28 mouse cellular contexts compared by ENCODE assay signal in genomic region chr5:146347081-146347480, GRCm38 (mm10). TPM values are rescaled to one million over a fixed set of nuclear protein-coding genes. Genes with fewer than 3 reads are reported as not detected.
DNase-seq lines count a peak whose midpoint lies in the region; ATAC-seq lines count a peak whose summit lies in the region.
"Had no signal": no experiment of that assay in that cellular context is flagged by ENCODE, and none has a peak within 500 bp of the region (broad histone marks: within the 10 kb centered on the region; RNA-seq: fewer than 3 reads in every experiment).

No protein-coding gene starts in this region.

- no peak overlapping the region for H3K9ac ChIP-seq in forebrain, embryonic 13.5 days
- H3K9ac ChIP-seq: embryonic facial prominence, embryonic 13.5 days; embryonic facial prominence, embryonic 15.5 days; forebrain, embryonic 12.5 days; forebrain, embryonic 15.5 days; forebrain, postnatal 0 days had no signal

- no peak overlapping the region for H3K27ac ChIP-seq in forebrain, embryonic 13.5 days
- H3K27ac ChIP-seq: embryonic facial prominence, embryonic 13.5 days; embryonic facial prominence, embryonic 15.5 days; forebrain, embryonic 10.5 days; forebrain, embryonic 12.5 days; forebrain, embryonic 15.5 days had no signal

- WGBS in forebrain, embryonic 13.5 days: 88% methylated on average over 6 of the region's 6 CpGs

- H3K27me3 ChIP-seq in forebrain, embryonic 13.5 days: no peaks in the 10 kb centered on the region
- H3K27me3 ChIP-seq: embryonic facial prominence, embryonic 13.5 days; embryonic facial prominence, embryonic 15.5 days; forebrain, embryonic 12.5 days; forebrain, embryonic 15.5 days had no signal

- ATAC-seq in forebrain, embryonic 13.5 days: no peak
- ATAC-seq: activated CD4-positive, CD25-positive, alpha-beta regulatory T cell, adult 4 months; forebrain, embryonic 15.5 days; forebrain, postnatal 0 days; Patski had no signal

- no peaks in the 10 kb centered on the region for H3K4me1 ChIP-seq in forebrain, embryonic 13.5 days
- H3K4me1 ChIP-seq: embryonic facial prominence, embryonic 13.5 days; embryonic facial prominence, embryonic 15.5 days; forebrain, embryonic 10.5 days; forebrain, embryonic 12.5 days; forebrain, embryonic 15.5 days had no signal

- no peak overlapping the region for H3K4me2 ChIP-seq in forebrain, embryonic 13.5 days
- H3K4me2 ChIP-seq: embryonic facial prominence, embryonic 13.5 days; embryonic facial prominence, embryonic 15.5 days; forebrain, embryonic 12.5 days; forebrain, embryonic 15.5 days had no signal

- no peaks in the 10 kb centered on the region; the same call in 1 of the 2 replicates for H3K9me3 ChIP-seq in forebrain, embryonic 13.5 days (replicated peaks)
- H3K9me3 ChIP-seq: embryonic facial prominence, embryonic 13.5 days; embryonic facial prominence, embryonic 15.5 days; forebrain, embryonic 10.5 days; forebrain, embryonic 12.5 days; forebrain, embryonic 15.5 days had no signal

- H3K4me3 ChIP-seq in forebrain, embryonic 13.5 days: no peak overlapping the region
- H3K4me3 ChIP-seq: embryonic facial prominence, embryonic 13.5 days; embryonic facial prominence, embryonic 15.5 days; erythroblast, embryonic 14.5 days; forebrain, embryonic 10.5 days; forebrain, embryonic 12.5 days; forebrain, embryonic 15.5 days had no signal

- DNase-seq in heart, adult 11 months: peak; percentile 56
- DNase-seq in heart, postnatal 14 days: no peak
- peak; percentile 31 for DNase-seq in A20 (ENCODE audit: low read depth, low spot score)
- peak; percentile 40 for DNase-seq in brain, adult 2 months (ENCODE audit: low read depth, low spot score)
- peak; percentile 49 for DNase-seq in layer of hippocampus, adult 9-11 months
- DNase-seq in frontal cortex, postnatal 10 days (ENCODE audit: low spot score in 2 of 2): no peak
- DNase-seq in adipocyte (ENCODE audit: low spot score): no peak
- DNase-seq: adrenal gland, adult 2 months; adrenal gland, postnatal 10 days; adrenal gland, postnatal 25 days; cerebellum, adult 11-12 months; cerebellum, adult 2 months; cerebellum, adult 9-11 months; cerebellum, postnatal 14 days; cerebellum, postnatal 36 days; embryo, embryonic 11 days; forebrain, postnatal 0 days had no signal

- H3K36me3 ChIP-seq in forebrain, embryonic 13.5 days (ENCODE audit: poor library complexity, severe bottlenecking): no peaks in the 10 kb centered on the region
- H3K36me3 ChIP-seq: embryonic facial prominence, embryonic 13.5 days; embryonic facial prominence, embryonic 15.5 days; forebrain, embryonic 10.5 days; forebrain, embryonic 12.5 days; forebrain, embryonic 15.5 days had no signal

- intact Hi-C loops in heart, postnatal 14 days (cut with DNase I): no loop called here

RNA-seq across cellular contexts. Expression of gene Wasf3, which starts 37.7 kb away (rescaled TPM):
- total RNA-seq in heart, postnatal 14 days (2021): under 1 TPM; 0.31 to 0.39 TPM
- 7.3 and 8.9 TPM in 2 replicates for polyA plus RNA-seq in forebrain, embryonic 13.5 days (2015; fragmentation: Nextera tagmentation; extraction: Ambion mirVana)
- total RNA-seq: common myeloid progenitor, adult 5-6 weeks had no signal
- polyA plus RNA-seq: activated CD4-positive, CD25-positive, alpha-beta regulatory T cell, adult 4 months; C2C12; erythroblast, embryonic 14.5 days had no signal

Comparison
In these comparisons a context has a peak if more than half of its experiments do, and no peak if none do; other contexts are left out.
1. DNase-seq: peak in heart, adult 11 months (single experiment), A20 (single experiment), brain, adult 2 months (single experiment) and layer of hippocampus, adult 9-11 months (single experiment); none in heart, postnatal 14 days (0 of 2), frontal cortex, postnatal 10 days (0 of 2) and adipocyte (single experiment).